21 mouse cellular contexts compared by ENCODE assay signal in genomic region chr9:42227804-42228203, GRCm38 (mm10). TPM values are rescaled to one million over a fixed set of nuclear protein-coding genes. Genes with fewer than 3 reads are reported as not detected.
A peak's percentile ranks its signal among the peaks of the same experiment; 100 is the strongest.
DNase-seq lines count a peak whose midpoint lies in the region; ATAC-seq and TF ChIP-seq lines count a peak whose summit lies in the region.
"Had no signal": no experiment of that assay in that cellular context is flagged by ENCODE, and none has a peak within 500 bp of the region (broad histone marks: within the 10 kb centered on the region; RNA-seq: fewer than 3 reads in every experiment).

No protein-coding gene starts in this region.

- no peaks in the 10 kb centered on the region for H3K9me3 ChIP-seq in heart, embryonic 11.5 days (replicated peaks; ENCODE audit: control insufficient read depth, low read length)
- H3K9me3 ChIP-seq in heart, embryonic 12.5 days (replicated peaks): no peaks in the 10 kb centered on the region
- H3K9me3 ChIP-seq in intestine, embryonic 15.5 days: no peaks in the 10 kb centered on the region
- H3K9me3 ChIP-seq in intestine, postnatal 0 days (ENCODE audit: control insufficient read depth): no peaks in the 10 kb centered on the region
- H3K9me3 ChIP-seq in stomach, postnatal 0 days (ENCODE audit: control insufficient read depth, low read length): no peaks in the 10 kb centered on the region
- H3K9me3 ChIP-seq: forebrain, embryonic 10.5 days; forebrain, embryonic 13.5 days; hindbrain, embryonic 12.5 days; hindbrain, embryonic 15.5 days had no signal

- H3K36me3 ChIP-seq in heart, embryonic 11.5 days (ENCODE audit: control insufficient read depth, insufficient read depth, low read length): no peaks in the 10 kb centered on the region
- no peaks in the 10 kb centered on the region for H3K36me3 ChIP-seq in heart, embryonic 12.5 days
- no peaks in the 10 kb centered on the region for H3K36me3 ChIP-seq in intestine, embryonic 15.5 days
- H3K36me3 ChIP-seq in intestine, postnatal 0 days (ENCODE audit: control insufficient read depth, insufficient read depth): no peaks in the 10 kb centered on the region
- H3K36me3 ChIP-seq in stomach, postnatal 0 days (ENCODE audit: control insufficient read depth, insufficient read depth, low read length): no peaks in the 10 kb centered on the region
- H3K36me3 ChIP-seq: forebrain, embryonic 10.5 days; hindbrain, embryonic 12.5 days; hindbrain, embryonic 15.5 days had no signal

- WGBS in heart, embryonic 11.5 days (ENCODE audit: insufficient replicate concordance): 62% methylated on average over 1 of the region's 1 CpGs
- WGBS in heart, embryonic 12.5 days: 60% methylated on average over 1 of the region's 1 CpGs
- 86% methylated on average over 1 of the region's 1 CpGs for WGBS in intestine, embryonic 15.5 days
- 77% methylated on average over 1 of the region's 1 CpGs for WGBS in intestine, postnatal 0 days
- WGBS in stomach, postnatal 0 days: 86% methylated on average over 1 of the region's 1 CpGs

- no peaks in the 10 kb centered on the region for H3K4me1 ChIP-seq in heart, embryonic 11.5 days (ENCODE audit: control insufficient read depth, insufficient read depth, low read length)
- peaks cover 29% of the 10 kb centered on the region for H3K4me1 ChIP-seq in heart, embryonic 12.5 days (replicated peaks)
- H3K4me1 ChIP-seq in intestine, embryonic 15.5 days (replicated peaks): no peaks in the 10 kb centered on the region
- H3K4me1 ChIP-seq in intestine, postnatal 0 days (replicated peaks; ENCODE audit: control insufficient read depth, insufficient read depth, low read length): no peaks in the 10 kb centered on the region
- H3K4me1 ChIP-seq in stomach, postnatal 0 days (replicated peaks; ENCODE audit: control insufficient read depth, insufficient read depth): no peaks in the 10 kb centered on the region
- H3K4me1 ChIP-seq: forebrain, embryonic 10.5 days had no signal

- H3K27ac ChIP-seq in heart, embryonic 11.5 days (ENCODE audit: low read depth, low read length): no peak overlapping the region
- H3K27ac ChIP-seq in heart, embryonic 12.5 days (ENCODE audit: poor library complexity, severe bottlenecking): no peak overlapping the region
- no peak overlapping the region for H3K27ac ChIP-seq in intestine, embryonic 15.5 days
- H3K27ac ChIP-seq in intestine, postnatal 0 days (ENCODE audit: low read depth, low read length): no peak overlapping the region
- H3K27ac ChIP-seq in stomach, postnatal 0 days (replicated peaks): no peak overlapping the region
- H3K27ac ChIP-seq: forebrain, embryonic 10.5 days; forebrain, embryonic 13.5 days; hindbrain, embryonic 12.5 days; hindbrain, embryonic 15.5 days had no signal

- H3K4me3 ChIP-seq in heart, embryonic 11.5 days (ENCODE audit: low read depth, low read length): no peak overlapping the region
- no peak overlapping the region for H3K4me3 ChIP-seq in heart, embryonic 12.5 days
- no peak overlapping the region for H3K4me3 ChIP-seq in intestine, embryonic 15.5 days (replicated peaks)
- no peak overlapping the region for H3K4me3 ChIP-seq in intestine, postnatal 0 days (ENCODE audit: low read depth, low read length)
- no peak overlapping the region for H3K4me3 ChIP-seq in stomach, postnatal 0 days (ENCODE audit: low read depth, low read length)
- H3K4me3 ChIP-seq: forebrain, embryonic 10.5 days; forebrain, embryonic 13.5 days; hindbrain, embryonic 12.5 days; hindbrain, embryonic 15.5 days had no signal

- no peak for TF ChIP-seq CTCF in intestine, postnatal 0 days (IDR thresholded peaks at IDR 0.05; ENCODE audit: low read depth)
- TF ChIP-seq CTCF in stomach, postnatal 0 days (IDR thresholded peaks at IDR 0.05; ENCODE audit: low read depth): no peak

- no peak overlapping the region for H3K9ac ChIP-seq in heart, embryonic 11.5 days (ENCODE audit: low read depth, low read length)
- H3K9ac ChIP-seq in heart, embryonic 12.5 days: no peak overlapping the region
- H3K9ac ChIP-seq in intestine, embryonic 15.5 days: no peak overlapping the region
- no peak overlapping the region for H3K9ac ChIP-seq in intestine, postnatal 0 days (ENCODE audit: low read depth, low read length)
- H3K9ac ChIP-seq in stomach, postnatal 0 days (ENCODE audit: low read length): no peak overlapping the region
- H3K9ac ChIP-seq: forebrain, embryonic 13.5 days; hindbrain, embryonic 12.5 days; hindbrain, embryonic 15.5 days had no signal

- DNase-seq in stomach, postnatal 0 days (ENCODE audit: low spot score): peak; percentile 61
- no peak for DNase-seq in cerebellum, adult 11 months
- DNase-seq: adrenal gland, adult 2 months; adrenal gland, postnatal 14 days; cerebellum, adult 11-12 months; cerebellum, adult 9-10 months; cerebellum, postnatal 14 days; gastrocnemius, postnatal 10 days; gastrocnemius, postnatal 36 days; heart, postnatal 14 days; kidney, adult 2 months had no signal

- peak overlapping the region; percentile 25; the same call in 1 of the 2 replicates for H3K4me2 ChIP-seq in heart, embryonic 11.5 days
- H3K4me2 ChIP-seq in heart, embryonic 12.5 days: no peak overlapping the region
- H3K4me2 ChIP-seq in intestine, embryonic 15.5 days (replicated peaks): no peak overlapping the region
- no peak overlapping the region for H3K4me2 ChIP-seq in intestine, postnatal 0 days (replicated peaks; ENCODE audit: low read depth)
- no peak overlapping the region for H3K4me2 ChIP-seq in stomach, postnatal 0 days (replicated peaks; ENCODE audit: low read depth)
- H3K4me2 ChIP-seq: forebrain, embryonic 13.5 days; hindbrain, embryonic 12.5 days; hindbrain, embryonic 15.5 days had no signal

- TF ChIP-seq EP300 in stomach, postnatal 0 days (optimal IDR thresholded peaks at IDR 0.05): no peak

- no peak for ATAC-seq in heart, embryonic 11.5 days (replicated peaks; ENCODE audit: insufficient number of reproducible peaks, low FRiP score, low TSS enrichment)
- ATAC-seq in heart, embryonic 12.5 days (ENCODE audit: insufficient number of reproducible peaks, low FRiP score): no peak
- ATAC-seq in intestine, embryonic 15.5 days: peak; percentile 81
- no peak for ATAC-seq in intestine, postnatal 0 days
- ATAC-seq in stomach, postnatal 0 days (ENCODE audit: low FRiP score, low TSS enrichment): peak; percentile 69; the same call in 1 of the 2 replicates
- ATAC-seq: CD4-positive, CD25-positive, alpha-beta regulatory T cell, adult 4 months; forebrain, embryonic 13.5 days; forebrain, embryonic 16.5 days had no signal

- H3K27me3 ChIP-seq in heart, embryonic 11.5 days (ENCODE audit: control insufficient read depth, insufficient read depth, low read length): no peaks in the 10 kb centered on the region
- H3K27me3 ChIP-seq in heart, embryonic 12.5 days (replicated peaks): no peaks in the 10 kb centered on the region
- no peaks in the 10 kb centered on the region for H3K27me3 ChIP-seq in intestine, embryonic 15.5 days (replicated peaks)
- no peaks in the 10 kb centered on the region for H3K27me3 ChIP-seq in intestine, postnatal 0 days (replicated peaks; ENCODE audit: control insufficient read depth, insufficient read depth, low read length)
- H3K27me3 ChIP-seq in stomach, postnatal 0 days (ENCODE audit: control insufficient read depth, insufficient read depth, low read length): no peaks in the 10 kb centered on the region
- H3K27me3 ChIP-seq: forebrain, embryonic 13.5 days; hindbrain, embryonic 12.5 days; hindbrain, embryonic 15.5 days had no signal

RNA-seq across cellular contexts. Expression of gene Sc5d, which starts 36.3 kb away (rescaled TPM):
- 45.5 and 50.0 TPM in 2 replicates for polyA plus RNA-seq in heart, embryonic 11.5 days (2014; fragmentation: Nextera tagmentation; extraction: Ambion mirVana)
- polyA plus RNA-seq in heart, embryonic 12.5 days (2016; fragmentation: Nextera tagmentation; extraction: Ambion mirVana): 42.7 and 43.3 TPM in 2 replicates
- 84.1 and 90.9 TPM in 2 replicates for polyA plus RNA-seq in intestine, embryonic 15.5 days (2015; fragmentation: Nextera tagmentation; extraction: Ambion mirVana)
- polyA plus RNA-seq in intestine, postnatal 0 days (2015; fragmentation: Nextera tagmentation; extraction: Ambion mirVana): 79.8 and 87.7 TPM in 2 replicates
- polyA plus RNA-seq in stomach, postnatal 0 days (2015; fragmentation: Nextera tagmentation; extraction: Ambion mirVana): 104 and 110 TPM in 2 replicates

Comparison
In these comparisons a context has a peak if more than half of its experiments do, and no peak if none do; other contexts are left out.
1. ATAC-seq: peak in intestine, embryonic 15.5 days (single experiment) and stomach, postnatal 0 days (single experiment); none in heart, embryonic 11.5 days (single experiment), heart, embryonic 12.5 days (single experiment) and intestine, postnatal 0 days (single experiment).